Mouse (Mus musculus) ES-E14 (cell line): ENCODE measurements around the gene Gm20458. TPM values are rescaled to one million over a fixed set of nuclear protein-coding genes. Genes with fewer than 3 reads are reported as not detected.
A peak's percentile ranks its signal among the peaks of the same experiment; 100 is the strongest.

Experiments
- DNase-seq: peaks from one replicate; pipeline ENCODE4 v3.0.0-alpha.2; 2013; ENCODE audit warnings: low read depth, low spot score
- H3K27ac ChIP-seq: 2 replicates; pipeline ENCODE4 v1.5.1; 2012; ENCODE audit warnings: low read depth, mild to moderate bottlenecking, low read length, moderate library complexity, mixed read lengths; ENCODE audit not compliant: poor library complexity, insufficient read depth, severe bottlenecking
- H3K36me3 ChIP-seq: 2 replicates; pipeline ENCODE4 v1.6.1; 2012; ENCODE audit warnings: mild to moderate bottlenecking, low read length, moderate library complexity, mixed read lengths; ENCODE audit not compliant: control insufficient read depth, poor library complexity, insufficient read depth, severe bottlenecking
- H3K4me1 ChIP-seq, 2 experiments: fragments of 150-350 bp in 1 of 2; sonication (generic) in 1 of 2; 2 replicates each; pipeline ENCODE4 v1.6.1; 2012; ENCODE audit warnings: low read length in 2 of 2, mild to moderate bottlenecking in 1 of 2, mixed read lengths in 1 of 2; ENCODE audit not compliant: control insufficient read depth in 2 of 2, insufficient read depth in 2 of 2, poor library complexity in 1 of 2
- H3K4me3 ChIP-seq, 2 experiments: fragments of 150-350 bp in 1 of 2; sonication (generic) in 1 of 2; 2 replicates each; pipeline ENCODE4 v1.5.1; 2012; ENCODE audit warnings: low read length in 2 of 2, low read depth in 1 of 2, mild to moderate bottlenecking in 1 of 2, mixed read lengths in 1 of 2; ENCODE audit not compliant: insufficient read depth in 1 of 2, poor library complexity in 1 of 2, severe bottlenecking in 1 of 2
- H3K9ac ChIP-seq: 2 replicates; pipeline ENCODE4 v1.6.1; 2012; ENCODE audit warnings: low read depth, mild to moderate bottlenecking, low read length, mixed read lengths; ENCODE audit not compliant: poor library complexity, insufficient read depth, severe bottlenecking
- H3K9me3 ChIP-seq: fragments of 150-350 bp; sonication (generic); 2 replicates; pipeline ENCODE4 v1.6.1; 2012; ENCODE audit warnings: low read depth, mild to moderate bottlenecking, low read length; ENCODE audit not compliant: control insufficient read depth, insufficient read depth
- CHD2 ChIP-seq: IDR thresholded peaks from 2 replicates; pipeline ENCODE4 v1.6.1; 2014; ENCODE audit warnings: mild to moderate bottlenecking, low read depth, low read length, inconsistent platforms
- HCFC1 ChIP-seq: IDR thresholded peaks from 2 replicates; pipeline ENCODE4 v1.6.1; 2012; ENCODE audit warnings: low read length, inconsistent platforms, borderline replicate concordance; ENCODE audit not compliant: insufficient read depth
- MAFK ChIP-seq: IDR thresholded peaks from 2 replicates; pipeline ENCODE4 v1.6.1; 2014; ENCODE audit warnings: mild to moderate bottlenecking, low read depth, low read length, inconsistent platforms; ENCODE audit not compliant: insufficient read depth
- ZC3H11A ChIP-seq: IDR thresholded peaks from 2 replicates; pipeline ENCODE4 v1.6.1; 2012; ENCODE audit warnings: low read depth, mild to moderate bottlenecking, inconsistent platforms, low read length, borderline replicate concordance
- ZNF384 ChIP-seq: IDR thresholded peaks from 2 replicates; pipeline ENCODE4 v1.6.1; 2012; ENCODE audit warnings: low read depth, low read length, inconsistent platforms
- in situ Hi-C, 2 experiments: fragments of 600-800 bp; cut with MboI; formaldehyde crosslinking; loops; one replicate each; pipeline ENCODE4 v1.15.1; 2025; ENCODE audit warnings: low sequenced_read_pairs in 2 of 2, inconsistent platforms in 1 of 2; ENCODE audit not compliant: unreplicated experiment in 2 of 2
- total RNA-seq: library from RNA; depleted of rRNA; stranded (reverse); fragments of 300-350 nt; gene quantifications from 2 replicates; pipeline ENCODE4 v1.2.3, GENCODE M21; 2012

Gm20458 gene
- total RNA-seq, 1 experiment = not detected

- Histone ChIP-seq H3K36me3 (peaks cover 38% of the 10 kb centered on the region), H3K9me3 (no peaks in the 10 kb centered on the region), H3K27ac (no peak overlapping the region), H3K9ac (peak overlapping the region; percentile 23; the same call in 1 of the 2 replicates), H3K4me1 (peaks cover 5 to 24% of the 10 kb centered on the region in 2 experiments; a peak in 3 of 4 replicates), H3K4me3 (peak overlapping the region; percentile 19 to 24; a peak in 2 of 4 replicates)
- in situ Hi-C loops = no loop called here
- DNase-seq = no peak
- TF ChIP-seq HCFC1 (no peak), ZNF384 (no peak), MAFK (no peak), ZC3H11A (no peak), CHD2 (no peak)
These were observed 34.6 kb upstream of the Gm20458 start for GRCm38 (mm10) chr2:164426121-164426520.

GRCm38 (mm10) chr2:164426952-164427351, 33.8 kb upstream of the Gm20458 start:
- H3K9me3 ChIP-seq = no peaks in the 10 kb centered on the region
- DNase-seq = no peak
- TF ChIP-seq MAFK (no peak), ZC3H11A (no peak), CHD2 (no peak), ZNF384 (no peak), HCFC1 (no peak)
- no peak overlapping the region for H3K27ac ChIP-seq
- in situ Hi-C loops = no loop called here
- H3K4me1 ChIP-seq = peaks cover 5 to 29% of the 10 kb centered on the region in 2 experiments; a peak in 3 of 4 replicates
- no peak overlapping the region for H3K9ac ChIP-seq
- peaks cover 38% of the 10 kb centered on the region for H3K36me3 ChIP-seq
- no peak overlapping the region for H3K4me3 ChIP-seq

GRCm38 (mm10) chr2:164428451-164428850, 32.3 kb upstream of the Gm20458 start:
- in situ Hi-C loops = no loop called here
- Histone ChIP-seq H3K4me3 (no peak overlapping the region), H3K4me1 (peaks cover 7 to 41% of the 10 kb centered on the region in 2 experiments; a peak in 3 of 4 replicates), H3K36me3 (peaks cover 36% of the 10 kb centered on the region), H3K9ac (no peak overlapping the region), H3K9me3 (no peaks in the 10 kb centered on the region), H3K27ac (no peak overlapping the region)
- no peak for TF ChIP-seq ZNF384
- no peak for TF ChIP-seq ZC3H11A
- TF ChIP-seq MAFK = no peak
- TF ChIP-seq CHD2 = no peak
- TF ChIP-seq HCFC1 = no peak
- DNase-seq = no peak

- H3K36me3 ChIP-seq = peaks cover 32% of the 10 kb centered on the region
- in situ Hi-C loops = no loop called here
- DNase-seq = no peak
These were observed 30.7 kb upstream of the Gm20458 start for GRCm38 (mm10) chr2:164429881-164430615.

More at GRCm38 (mm10) chr2:164429881-164430615, 30.7 kb upstream of the Gm20458 start:
- Histone ChIP-seq H3K4me1 (peaks cover 7 to 53% of the 10 kb centered on the region in 2 experiments; a peak in 3 of 4 replicates), H3K4me3 (peak overlapping the region; percentile 5 to 39; a peak in 2 of 4 replicates), H3K27ac (peak overlapping the region; percentile 50; the same call in 1 of the 2 replicates), H3K9me3 (no peaks in the 10 kb centered on the region), H3K9ac (no peak overlapping the region)
- TF ChIP-seq HCFC1 (no peak), MAFK (no peak), CHD2 (no peak), ZC3H11A (no peak), ZNF384 (no peak)
